Mouse (Mus musculus) lung, embryonic 15.5 days (tissue): ENCODE measurements around the gene Tarbp2. TPM values are rescaled to one million over a fixed set of nuclear protein-coding genes. Genes with fewer than 3 reads are reported as not detected.

Source experiments
- ATAC-seq: fragments of 200-750 bp; cut with Nextera tagmentation; 2 replicates; pipeline ENCODE4 v1.8.0; 2017; ENCODE audit warnings: moderate number of reproducible peaks, borderline replicate concordance; ENCODE audit not compliant: low FRiP score, low TSS enrichment; ENCODE audit errors: extremely low read depth
- H3K27ac ChIP-seq: fragments of 300-500 bp; sonication (generic); 2 replicates; pipeline ENCODE4 v1.5.1; 2015; ENCODE audit warnings: moderate library complexity, mild to moderate bottlenecking, inconsistent platforms
- H3K27me3 ChIP-seq: fragments of 300-500 bp; sonication (generic); 2 replicates; pipeline ENCODE4 v1.6.1; 2015; ENCODE audit warnings: inconsistent platforms
- H3K36me3 ChIP-seq: fragments of 300-500 bp; sonication (generic); 2 replicates; pipeline ENCODE4 v1.6.1; 2015; ENCODE audit warnings: inconsistent platforms
- H3K4me1 ChIP-seq: fragments of 300-500 bp; sonication (generic); 2 replicates; pipeline ENCODE4 v1.6.1; 2015; ENCODE audit warnings: inconsistent platforms
- H3K4me2 ChIP-seq: fragments of 300-500 bp; sonication (generic); 2 replicates; pipeline ENCODE4 v1.6.1; 2015; ENCODE audit warnings: inconsistent platforms, mild to moderate bottlenecking, moderate library complexity
- H3K4me3 ChIP-seq: fragments of 300-500 bp; sonication (generic); 2 replicates; pipeline ENCODE4 v1.5.1; 2015; ENCODE audit warnings: mild to moderate bottlenecking, inconsistent platforms
- H3K9ac ChIP-seq: fragments of 300-500 bp; sonication (generic); 2 replicates; pipeline ENCODE4 v1.6.1; 2015; ENCODE audit warnings: inconsistent platforms
- H3K9me3 ChIP-seq: fragments of 300-500 bp; sonication (generic); 2 replicates; pipeline ENCODE4 v1.6.1; 2016; ENCODE audit warnings: inconsistent platforms
- WGBS: fragments of 180-500 bp; shearing (Covaris S2); methylation state at CpG from one replicate; pipeline ENCODE4 v1.1.7; 2015; 5-methylcytosine and 5-hydroxymethylcytosine counted together
- polyA plus RNA-seq: library from polyadenylated mRNA; unstranded; fragments of >200 nt; fragmentation: Nextera tagmentation; extraction: Ambion mirVana; gene quantifications from 2 replicates; pipeline ENCODE4 v1.2.1, GENCODE M21; 2015

The Tarbp2 gene
- polyA plus RNA-seq, 1 experiment from 2014 or later, result 80.7 TPM

DNA sequence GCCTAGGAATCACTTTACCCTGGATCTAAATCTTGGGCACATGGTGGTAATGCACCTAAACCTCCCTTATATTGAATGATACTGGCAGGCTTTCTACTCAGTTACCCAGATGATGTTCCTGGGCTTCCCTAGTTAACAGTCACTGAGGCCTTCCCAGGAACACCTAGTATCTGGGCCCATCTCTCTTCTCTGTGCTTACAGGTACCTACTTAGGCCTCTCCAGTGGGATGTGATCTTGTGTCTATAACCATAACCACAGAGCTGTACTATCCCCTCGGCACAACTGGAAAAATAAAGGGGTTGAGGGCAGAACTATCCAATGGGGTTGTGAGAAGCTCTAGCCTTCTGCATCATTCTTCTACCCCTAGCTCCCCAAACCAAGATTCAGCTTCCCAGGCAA lies 11.1 kb upstream of the Tarbp2 start:
- Histone ChIP-seq H3K9me3 (no peaks in the 10 kb centered on the region), H3K27me3 (no peaks in the 10 kb centered on the region), H3K4me2 (no peak overlapping the region), H3K9ac (no peak overlapping the region), H3K4me3 (no peak overlapping the region), H3K4me1 (peaks cover 26% of the 10 kb centered on the region), H3K27ac (no peak overlapping the region), H3K36me3 (peaks cover 31% of the 10 kb centered on the region)
- no peak for ATAC-seq
- WGBS, result 88% methylated on average over 1 of the region's 1 CpGs

GRCm38 (mm10) chr15:102507561-102507960 lies 10.4 kb upstream of the Tarbp2 start:
- Histone ChIP-seq H3K4me2 (no peak overlapping the region), H3K27me3 (no peaks in the 10 kb centered on the region), H3K4me1 (peaks cover 32% of the 10 kb centered on the region), H3K9ac (no peak overlapping the region), H3K36me3 (peaks cover 24% of the 10 kb centered on the region), H3K9me3 (no peaks in the 10 kb centered on the region), H3K4me3 (no peak overlapping the region), H3K27ac (no peak overlapping the region)
- ATAC-seq, result no peak

- no peaks in the 10 kb centered on the region for H3K27me3 ChIP-seq
- H3K27ac ChIP-seq, result no peak overlapping the region
- no peaks in the 10 kb centered on the region for H3K9me3 ChIP-seq
- no peak overlapping the region for H3K4me2 ChIP-seq
- no peak overlapping the region for H3K9ac ChIP-seq
- no peak for ATAC-seq
- H3K4me3 ChIP-seq, result no peak overlapping the region
- peaks cover 32% of the 10 kb centered on the region for H3K4me1 ChIP-seq
- H3K36me3 ChIP-seq, result peaks cover 17% of the 10 kb centered on the region
- WGBS, result 80% methylated on average over 3 of the region's 3 CpGs
These were observed 9.7 kb upstream of the Tarbp2 start for GRCm38 (mm10) chr15:102508336-102508735.

DNA sequence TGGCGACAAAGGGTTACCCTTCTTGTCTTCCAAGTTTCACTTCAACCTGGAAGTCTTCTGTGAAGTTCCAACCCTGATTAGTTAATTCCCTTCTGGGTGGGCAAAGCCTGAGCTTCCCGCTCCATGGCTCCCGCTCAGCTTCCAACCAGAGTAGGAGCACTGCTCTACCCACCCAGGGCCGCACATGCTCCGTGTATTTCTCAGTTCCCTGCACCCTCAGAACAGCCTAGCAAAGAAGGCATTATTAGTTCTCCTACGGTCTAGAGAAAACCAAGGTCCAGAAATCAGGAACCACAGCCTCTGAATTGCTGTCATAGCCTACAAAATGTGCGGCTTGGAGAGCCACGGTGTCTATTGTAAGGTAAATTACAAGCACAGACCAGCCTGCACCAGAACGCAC lies 7.9 kb upstream of the Tarbp2 start:
- Histone ChIP-seq H3K9me3 (no peaks in the 10 kb centered on the region), H3K36me3 (peaks cover under 1% of the 10 kb centered on the region; the same call in 1 of the 2 replicates), H3K4me1 (peaks cover 29% of the 10 kb centered on the region), H3K4me3 (peak overlapping the region; percentile 62), H3K27me3 (no peaks in the 10 kb centered on the region), H3K27ac (peak overlapping the region; percentile 68), H3K9ac (peak overlapping the region; percentile 50), H3K4me2 (peak overlapping the region; percentile 94)
- peak; percentile 26; the same call in 1 of the 2 replicates for ATAC-seq
- 4% methylated on average over 9 of the region's 9 CpGs for WGBS

- Histone ChIP-seq H3K27me3 (no peaks in the 10 kb centered on the region), H3K4me1 (peaks cover 28% of the 10 kb centered on the region), H3K9ac (peak overlapping the region; percentile 50), H3K36me3 (no peaks in the 10 kb centered on the region), H3K4me2 (peak overlapping the region; percentile 94), H3K9me3 (no peaks in the 10 kb centered on the region), H3K4me3 (peak overlapping the region; percentile 62), H3K27ac (peak overlapping the region; percentile 68)
- 4% methylated on average over 34 of the region's 34 CpGs for WGBS
- peak; percentile 96 for ATAC-seq
These were observed 7.3 kb upstream of the Tarbp2 start for GRCm38 (mm10) chr15:102510590-102511284.

DNA sequence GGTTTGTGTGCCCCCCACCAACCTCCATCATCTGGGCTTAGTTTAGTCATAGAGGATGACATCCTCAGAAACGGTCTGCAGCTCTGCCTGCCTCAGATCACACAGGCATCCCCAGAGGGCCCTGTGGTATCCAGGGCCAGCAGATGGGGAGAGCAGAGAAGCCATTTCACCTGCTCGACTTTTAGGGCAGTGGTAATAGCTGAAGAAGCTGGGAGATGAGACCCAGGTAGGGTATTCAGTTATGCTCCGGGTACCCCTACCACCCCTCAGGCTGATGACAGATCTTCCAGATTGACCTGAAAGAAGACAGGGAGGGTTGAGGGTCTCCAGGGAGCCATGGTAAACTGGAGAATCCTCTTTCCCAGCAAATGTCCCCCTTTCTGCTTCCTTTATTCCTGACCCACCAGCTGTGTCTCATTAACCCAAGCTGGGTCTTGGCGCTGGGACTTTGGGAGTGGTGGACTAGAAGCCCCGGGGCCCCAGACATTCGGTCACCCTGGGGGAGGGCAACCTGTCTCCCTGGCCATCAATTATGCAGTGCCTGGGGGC lies 6.6 kb upstream of the Tarbp2 start:
- 17% methylated on average over 6 of the region's 6 CpGs for WGBS
- Histone ChIP-seq H3K9me3 (no peaks in the 10 kb centered on the region), H3K9ac (no peak overlapping the region), H3K4me3 (peak overlapping the region; percentile 62), H3K36me3 (no peaks in the 10 kb centered on the region), H3K4me2 (peak overlapping the region; percentile 94), H3K4me1 (peaks cover 34% of the 10 kb centered on the region), H3K27me3 (no peaks in the 10 kb centered on the region), H3K27ac (0 out of 2 replicates have a peak overlapping the region, but pooled peaks have one; percentile 68)
- ATAC-seq, result no peak

DNA sequence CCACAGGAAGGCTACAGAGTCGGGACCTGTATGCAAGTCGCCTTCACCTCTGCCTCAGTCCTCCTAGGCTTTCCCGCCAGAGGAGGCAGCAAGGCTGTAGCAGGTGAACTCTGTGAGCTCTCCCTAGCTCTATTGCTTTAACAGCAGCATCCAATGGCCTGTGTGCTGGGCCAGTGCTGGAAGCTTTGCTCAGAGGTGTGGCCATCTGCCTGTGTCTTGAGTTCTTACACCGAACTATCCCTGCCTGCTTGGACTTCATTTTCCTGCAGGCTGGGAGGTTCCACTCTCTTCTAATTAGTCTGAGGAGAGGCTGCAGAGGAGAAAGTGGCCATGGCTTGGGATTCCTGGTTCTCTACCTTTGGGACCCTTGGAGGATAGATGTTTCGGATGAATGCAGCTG lies 6.0 kb upstream of the Tarbp2 start:
- H3K4me3 ChIP-seq, result no peak overlapping the region
- 0 out of 2 replicates have a peak overlapping the region, but pooled peaks have one; percentile 10 for H3K27ac ChIP-seq
- no peaks in the 10 kb centered on the region for H3K27me3 ChIP-seq
- WGBS, result 47% methylated on average over 5 of the region's 5 CpGs
- no peaks in the 10 kb centered on the region for H3K9me3 ChIP-seq
- H3K4me1 ChIP-seq, result peaks cover 35% of the 10 kb centered on the region
- no peak overlapping the region for H3K4me2 ChIP-seq
- H3K9ac ChIP-seq, result 0 out of 2 replicates have a peak overlapping the region, but pooled peaks have one; percentile 5
- no peak for ATAC-seq
- H3K36me3 ChIP-seq, result no peaks in the 10 kb centered on the region

- Histone ChIP-seq H3K9ac (no peak overlapping the region), H3K27me3 (no peaks in the 10 kb centered on the region), H3K9me3 (no peaks in the 10 kb centered on the region), H3K4me1 (peaks cover 35% of the 10 kb centered on the region), H3K27ac (no peak overlapping the region), H3K4me3 (no peak overlapping the region), H3K36me3 (no peaks in the 10 kb centered on the region), H3K4me2 (no peak overlapping the region)
- ATAC-seq, result no peak
These were observed 5.5 kb upstream of the Tarbp2 start for GRCm38 (mm10) chr15:102512471-102512870.

DNA sequence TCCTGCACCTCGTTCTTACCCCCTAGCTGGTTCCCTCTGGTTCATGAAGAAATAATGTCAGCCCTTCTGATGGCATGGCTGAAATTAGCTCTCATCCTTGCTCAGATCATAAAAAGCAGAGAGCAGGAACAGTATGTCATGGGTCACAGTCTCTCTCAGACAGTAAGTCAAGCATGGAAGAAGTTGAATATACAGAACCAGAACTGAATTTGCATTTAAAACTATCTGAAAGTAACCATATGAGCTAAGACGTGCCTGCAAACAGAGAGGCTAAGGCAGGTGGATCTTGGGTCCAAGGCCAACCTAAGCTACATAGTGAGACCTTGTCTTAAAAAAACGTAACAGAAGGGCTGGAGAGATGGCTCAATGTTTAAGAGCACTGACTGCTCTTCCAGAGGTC lies 5.0 kb upstream of the Tarbp2 start:
- H3K27ac ChIP-seq, result no peak overlapping the region
- no peak for ATAC-seq
- no peaks in the 10 kb centered on the region for H3K27me3 ChIP-seq
- 77% methylated on average over 3 of the region's 3 CpGs for WGBS
- no peaks in the 10 kb centered on the region for H3K9me3 ChIP-seq
- H3K9ac ChIP-seq, result no peak overlapping the region
- H3K36me3 ChIP-seq, result no peaks in the 10 kb centered on the region
- peaks cover 35% of the 10 kb centered on the region for H3K4me1 ChIP-seq
- no peak overlapping the region for H3K4me2 ChIP-seq
- H3K4me3 ChIP-seq, result no peak overlapping the region

DNA sequence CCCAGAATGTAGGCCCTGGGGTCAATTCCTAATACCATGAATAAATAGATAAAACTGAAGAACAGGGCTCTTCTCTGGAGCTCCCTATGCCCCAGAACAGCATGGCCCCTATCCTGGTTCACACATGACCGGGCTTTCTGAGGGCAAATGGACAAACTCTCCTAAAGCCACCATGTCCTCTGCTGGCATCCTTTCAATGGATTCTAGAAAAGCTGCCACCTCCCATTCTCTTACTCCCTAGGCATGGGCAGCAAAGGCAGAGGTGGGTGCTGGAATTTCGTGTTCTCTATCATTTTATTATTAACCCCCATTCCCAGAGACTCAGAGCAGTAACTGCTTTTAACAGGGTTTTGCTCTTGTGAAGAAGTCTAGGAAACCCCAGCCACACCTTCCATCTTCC lies 2.7 kb upstream of the Tarbp2 start:
- H3K36me3 ChIP-seq, result no peaks in the 10 kb centered on the region
- peaks cover 46% of the 10 kb centered on the region for H3K4me1 ChIP-seq
- peak overlapping the region; percentile 92 for H3K4me2 ChIP-seq
- no peak overlapping the region for H3K27ac ChIP-seq
- H3K9me3 ChIP-seq, result no peaks in the 10 kb centered on the region
- no peak overlapping the region for H3K9ac ChIP-seq
- no peak for ATAC-seq
- peak overlapping the region; percentile 76 for H3K4me3 ChIP-seq
- 84% methylated on average over 2 of the region's 2 CpGs for WGBS
- no peaks in the 10 kb centered on the region for H3K27me3 ChIP-seq

- Histone ChIP-seq H3K27me3 (no peaks in the 10 kb centered on the region), H3K4me3 (peak overlapping the region; percentile 76), H3K9ac (peak overlapping the region; percentile 59), H3K9me3 (no peaks in the 10 kb centered on the region), H3K27ac (no peak overlapping the region), H3K36me3 (peaks cover 4% of the 10 kb centered on the region; the same call in 1 of the 2 replicates), H3K4me1 (peaks cover 48% of the 10 kb centered on the region), H3K4me2 (peak overlapping the region; percentile 92)
- 43% methylated on average over 4 of the region's 4 CpGs for WGBS
- no peak for ATAC-seq
These were observed 2.2 kb upstream of the Tarbp2 start for GRCm38 (mm10) chr15:102515791-102516190.

GRCm38 (mm10) chr15:102516293-102516692 lies 1.7 kb upstream of the Tarbp2 start:
- H3K4me2 ChIP-seq, result peak overlapping the region; percentile 92
- peaks cover 43% of the 10 kb centered on the region for H3K4me1 ChIP-seq
- H3K27ac ChIP-seq, result peak overlapping the region; percentile 84
- H3K9ac ChIP-seq, result peak overlapping the region; percentile 59
- H3K36me3 ChIP-seq, result peaks cover 9% of the 10 kb centered on the region; the same call in 1 of the 2 replicates
- H3K9me3 ChIP-seq, result no peaks in the 10 kb centered on the region
- H3K27me3 ChIP-seq, result no peaks in the 10 kb centered on the region
- no peak for ATAC-seq
- WGBS, result under 1% methylated on average over 12 of the region's 12 CpGs
- H3K4me3 ChIP-seq, result peak overlapping the region; percentile 76
